Mouse (Mus musculus) Muller cell, postnatal 12 days (primary cell): ENCODE measurements at regions not wholly inside any gene's neighbourhood (a gene's known extent, or its start where the extent isn't known, plus 50 kb on each side); places are given as distances from the start of the nearest gene placed in this dataset.

Experiments used
- DNase-seq: peaks from one replicate; pipeline ENCODE4 v3.0.0-alpha.2; 2015; ENCODE audit errors: inconsistent ontology term

DNA sequence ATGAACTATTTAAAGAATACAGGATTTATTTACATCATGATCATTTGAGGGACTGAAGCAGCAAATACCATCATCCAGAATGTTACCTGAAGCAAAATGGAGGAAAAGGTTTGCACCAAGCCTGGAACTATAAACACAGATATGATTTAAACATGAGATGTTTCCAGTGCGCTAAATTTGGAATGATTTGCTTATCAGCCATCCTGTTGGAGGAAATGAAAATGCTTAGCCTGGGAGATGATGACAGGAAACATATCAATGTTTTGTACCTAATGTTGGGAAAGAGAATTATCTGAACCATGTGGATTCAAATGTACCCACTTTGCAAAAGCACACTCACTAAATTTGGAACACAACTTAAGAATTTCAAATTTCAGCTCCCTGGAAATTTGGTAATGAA, 149.3 kb downstream of the Adgra3 start:
- DNase-seq: no peak

DNA sequence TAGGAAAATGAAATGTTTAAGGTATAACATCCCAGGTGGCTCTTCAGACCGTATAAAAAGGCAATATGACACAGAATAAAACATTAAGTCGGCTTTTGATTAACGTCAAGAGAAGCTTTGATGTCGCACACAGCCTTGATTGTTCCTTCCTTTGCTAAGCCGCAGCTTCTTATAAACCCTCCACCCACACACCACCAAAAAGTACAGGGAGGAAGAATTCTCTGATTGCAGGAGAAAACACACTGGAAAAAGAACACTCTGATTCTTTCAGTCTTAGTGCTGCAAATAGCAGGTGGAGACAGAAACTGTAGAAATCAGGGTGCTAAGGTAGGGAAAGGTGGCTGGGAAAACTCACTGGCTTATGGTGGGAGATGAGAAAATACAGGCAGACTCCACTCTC, 162.7 kb downstream of the Adgra3 start:
- no peak for DNase-seq

DNA sequence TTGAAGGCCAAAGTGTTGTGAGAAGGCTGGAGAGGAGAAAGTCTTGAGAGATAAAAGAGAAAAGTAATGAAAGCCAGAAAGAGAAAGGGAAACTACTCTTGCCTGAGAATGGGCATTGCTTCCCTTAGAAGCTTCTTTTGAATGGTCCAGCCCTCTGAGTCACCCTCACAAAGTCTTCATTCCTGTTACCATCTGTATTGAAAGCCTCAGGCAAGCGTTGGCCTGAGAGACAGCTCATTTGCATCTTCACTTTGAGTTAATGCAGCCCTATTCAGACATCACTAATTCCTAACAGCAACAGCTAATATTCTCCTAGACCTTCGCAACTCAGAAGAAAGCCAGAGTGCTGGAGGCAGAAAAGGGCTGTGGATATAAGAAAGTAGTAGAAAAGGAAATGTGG, 178.4 kb downstream of the Adgra3 start:
- peak; percentile 66 for DNase-seq

DNA sequence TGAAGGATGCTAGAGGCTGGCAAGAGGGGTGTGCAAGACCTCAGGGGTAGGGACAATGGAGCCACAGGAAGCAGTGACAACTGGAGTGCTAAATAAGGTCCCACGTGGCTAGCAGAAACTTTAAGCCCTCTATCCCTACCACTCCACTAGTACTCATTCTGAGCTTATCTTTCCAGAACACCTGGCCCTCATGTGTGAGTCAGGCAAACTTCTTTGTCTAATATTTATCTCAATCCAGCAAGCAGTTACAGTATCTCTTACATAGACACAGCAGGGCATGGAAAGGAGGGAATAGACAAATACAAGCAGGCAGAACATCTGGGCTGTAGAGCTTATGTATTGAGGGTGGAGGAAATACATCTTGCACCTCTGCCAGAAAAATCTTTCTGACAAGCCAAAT, 182.6 kb downstream of the Adgra3 start:
- DNase-seq: no peak

DNA sequence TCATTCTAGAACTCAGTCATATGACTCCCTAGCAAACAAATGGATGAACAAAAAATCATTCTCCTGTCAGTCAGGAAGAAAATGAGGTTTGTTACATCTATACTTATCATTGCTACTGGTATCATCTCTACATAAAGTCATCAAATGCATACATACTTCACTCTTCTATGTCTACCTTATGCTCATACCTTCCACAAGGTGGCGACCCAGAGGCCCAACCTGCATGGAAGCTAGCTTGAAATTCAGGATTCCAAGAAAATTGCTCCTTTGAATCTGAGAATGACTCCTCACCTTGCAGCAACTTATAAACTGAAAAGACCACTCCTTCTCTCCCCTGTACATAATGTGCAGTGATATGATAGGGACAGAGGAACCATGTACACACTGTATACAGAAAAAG, 201.6 kb downstream of the Adgra3 start:
- DNase-seq: peak; percentile 9

- no peak for DNase-seq
Observed at GRCm38 (mm10) chr5:49856036-49856435, 202.8 kb downstream of the Adgra3 start.

GRCm38 (mm10) chr5:49848680-49849079, 210.1 kb downstream of the Adgra3 start:
- no peak for DNase-seq

DNA sequence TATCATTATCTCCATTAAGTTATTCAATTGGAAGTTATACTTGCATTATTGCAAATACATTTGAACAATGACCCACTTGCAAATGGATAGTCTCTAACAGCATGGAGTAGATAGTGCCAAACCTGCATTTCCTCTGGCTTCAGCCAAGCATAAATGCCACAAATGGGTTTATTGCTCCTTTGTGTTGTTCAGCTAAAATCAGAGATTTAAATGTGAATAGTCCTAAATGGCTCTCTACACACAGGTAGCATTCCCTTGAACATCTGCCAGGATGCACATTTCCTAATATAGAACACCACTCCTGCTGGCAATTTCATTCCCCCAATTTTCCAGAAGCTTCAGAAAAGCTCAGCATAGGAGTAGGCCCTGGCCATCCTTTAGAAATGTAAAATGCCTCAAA, 210.6 kb downstream of the Adgra3 start:
- no peak for DNase-seq

DNA sequence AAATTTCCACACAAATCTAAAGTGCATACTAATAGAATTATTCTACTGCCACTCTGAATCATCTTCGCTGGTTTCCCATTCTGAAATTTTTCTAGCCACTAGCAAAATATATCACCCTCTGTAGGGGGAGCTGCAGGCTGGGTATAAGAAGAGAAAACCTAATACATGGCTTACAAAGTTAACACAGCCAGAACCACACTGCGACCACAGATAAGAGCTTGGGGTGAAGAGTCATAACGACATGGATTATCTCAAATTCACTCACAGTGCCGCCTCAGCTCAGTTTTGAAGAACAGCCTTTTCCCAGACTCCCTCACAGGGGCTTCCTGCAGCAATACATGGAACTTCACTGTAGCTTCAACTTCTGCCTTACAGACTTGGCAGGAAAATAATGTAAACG, 240.0 kb downstream of the Adgra3 start:
- DNase-seq: no peak

- DNase-seq: no peak
Observed at GRCm38 (mm10) chr5:49816751-49817150, 242.1 kb downstream of the Adgra3 start.

GRCm38 (mm10) chr5:49813335-49813734, 245.5 kb downstream of the Adgra3 start:
- DNase-seq: peak; percentile 12

- DNase-seq: no peak
Observed at GRCm38 (mm10) chr5:49788494-49789160, 263.9 kb upstream of the Kcnip4 start.

DNA sequence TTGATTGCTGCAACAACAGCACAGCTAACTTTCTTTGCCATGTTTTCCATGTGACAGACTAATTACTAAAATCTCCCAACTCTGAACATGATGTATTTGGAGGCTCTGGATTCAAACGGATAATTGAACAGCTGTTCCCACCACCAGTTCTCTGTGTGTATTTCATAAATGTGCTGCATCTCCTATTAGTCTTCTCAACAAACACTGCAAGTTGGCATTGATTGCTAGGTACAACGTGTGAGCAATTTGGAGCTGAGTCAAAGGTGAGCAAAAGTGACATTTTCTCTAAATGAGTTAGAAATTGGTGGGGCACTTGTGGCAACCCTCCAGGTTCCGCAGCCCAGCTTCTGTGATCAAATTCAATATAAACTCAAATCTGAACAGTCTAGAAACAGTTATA, 259.0 kb upstream of the Kcnip4 start:
- DNase-seq: no peak

GRCm38 (mm10) chr5:49761054-49761453, 236.3 kb upstream of the Kcnip4 start:
- DNase-seq: peak; percentile 78

DNA sequence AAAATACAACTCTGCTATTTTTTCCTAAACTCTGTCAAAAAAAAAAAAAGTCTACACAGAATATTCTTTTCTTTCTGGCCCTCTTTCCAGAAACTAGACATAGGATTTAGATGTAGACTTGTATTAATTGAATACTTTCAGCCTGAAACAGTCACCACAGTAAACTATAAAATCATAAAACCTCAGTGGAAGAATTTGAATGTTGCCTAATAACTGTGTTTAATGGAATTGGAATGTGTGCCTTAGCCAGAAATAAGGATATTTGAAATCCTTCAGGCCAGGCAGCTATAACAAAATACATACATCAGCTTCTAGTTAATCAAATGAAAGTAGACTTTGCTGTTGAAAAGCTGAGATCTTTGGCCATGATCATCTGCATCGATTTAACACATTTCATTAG, 230.8 kb upstream of the Kcnip4 start:
- DNase-seq: peak; percentile 31

- DNase-seq: peak; percentile 8
Observed at GRCm38 (mm10) chr5:49712607-49713006, 187.9 kb upstream of the Kcnip4 start.

DNA sequence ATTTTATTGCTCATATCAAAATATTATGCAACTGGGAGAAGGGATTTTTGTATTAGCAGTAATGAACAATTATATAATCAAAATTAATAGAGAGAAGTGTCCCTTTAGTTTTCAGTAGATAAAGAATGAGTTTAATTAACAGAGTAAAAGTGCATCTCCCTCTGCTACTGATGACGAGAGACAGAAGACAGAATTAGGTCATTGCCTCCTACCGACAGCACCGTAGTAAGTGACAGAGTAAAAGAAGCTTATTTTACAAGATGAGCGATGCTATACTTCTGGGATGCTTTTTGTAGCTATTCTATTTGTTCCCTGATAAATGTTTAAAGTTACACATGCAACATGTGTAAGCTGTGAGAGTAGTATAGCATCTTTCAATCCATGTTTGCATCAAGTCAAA, 157.4 kb upstream of the Kcnip4 start:
- DNase-seq: peak; percentile 19

GRCm38 (mm10) chr5:49681514-49681913, 156.8 kb upstream of the Kcnip4 start:
- DNase-seq: no peak

DNA sequence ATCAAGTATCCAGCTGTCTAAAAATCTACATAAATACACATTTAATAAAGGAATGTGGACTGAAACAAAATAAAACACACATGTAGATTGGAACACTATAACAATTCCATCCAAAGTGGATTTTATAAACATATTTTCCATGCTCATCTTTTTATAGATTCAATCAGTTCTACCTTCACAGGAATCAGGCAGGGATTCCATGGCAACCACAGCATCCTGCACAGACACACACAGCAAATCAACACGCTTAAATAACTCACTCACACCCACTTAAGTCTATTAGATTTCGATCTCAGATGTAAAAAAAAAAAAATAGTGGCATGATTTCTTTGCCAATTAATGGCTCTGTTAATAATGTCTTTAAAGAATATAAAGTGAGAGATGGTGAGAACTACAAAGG, 151.2 kb upstream of the Kcnip4 start:
- no peak for DNase-seq

GRCm38 (mm10) chr5:49665196-49665595, 140.5 kb upstream of the Kcnip4 start:
- DNase-seq: no peak

- no peak for DNase-seq
Observed at GRCm38 (mm10) chr5:49663928-49664327, 139.2 kb upstream of the Kcnip4 start.

- no peak for DNase-seq
Observed at GRCm38 (mm10) chr5:49662096-49662495, 137.4 kb upstream of the Kcnip4 start.

- no peak for DNase-seq
Observed at GRCm38 (mm10) chr5:49660598-49660997, 135.9 kb upstream of the Kcnip4 start.

DNA sequence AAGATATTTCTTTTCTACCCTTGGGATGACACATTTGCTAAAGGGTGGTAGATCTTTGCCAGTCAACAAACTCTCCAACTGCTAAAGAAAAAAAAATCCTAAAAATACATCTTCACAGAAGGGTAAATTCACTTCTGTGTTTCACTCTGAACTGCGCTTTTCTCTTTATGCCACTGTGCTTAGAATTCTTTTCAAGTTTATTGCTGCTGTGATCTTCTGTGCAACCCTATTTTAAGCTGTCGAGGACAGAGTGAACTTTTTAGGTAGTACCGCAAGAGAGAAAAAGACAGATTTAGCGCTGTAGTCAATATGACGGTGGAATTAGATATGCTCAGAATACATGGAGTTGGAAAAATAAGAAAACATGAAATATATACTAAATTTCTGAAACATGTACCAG, 126.2 kb upstream of the Kcnip4 start:
- no peak for DNase-seq
